Mouse (Mus musculus) embryonic facial prominence, embryonic 15.5 days (tissue): Measurements from ENCODE around the gene Capza3. TPM values are rescaled to one million over a fixed set of nuclear protein-coding genes. Genes with fewer than 3 reads are reported as not detected.

Source experiments
- polyA plus RNA-seq: library from polyadenylated mRNA; unstranded; fragments of >200 nt; fragmentation: Nextera tagmentation; extraction: Ambion mirVana; gene quantifications from 2 replicates; pipeline ENCODE4 v1.2.1, GENCODE M21; 2015

The Capza3 gene
- polyA plus RNA-seq, 1 experiment from 2014 or later, result not detected

Other genes starting within 250 kb of the Capza3 start
- gene Plcz1, start 205 bp downstream of the Capza3 start, polyA plus RNA-seq, result not detected in 2 replicates